Mouse (Mus musculus) midbrain, embryonic 16.5 days (tissue): ENCODE results near the gene A030005K14Rik. TPM values are rescaled to one million over a fixed set of nuclear protein-coding genes. Genes with fewer than 3 reads are reported as not detected.

Experiments
- ATAC-seq: fragments of 200-750 bp; cut with Nextera tagmentation; 2 replicates; pipeline ENCODE4 v1.8.0; 2017; ENCODE audit warnings: moderate TSS enrichment
- H3K27ac ChIP-seq: fragments of 300-500 bp; sonication (generic); 2 replicates; pipeline ENCODE4 v1.5.1; 2014; ENCODE audit warnings: mild to moderate bottlenecking, low read length, mixed read lengths
- H3K27me3 ChIP-seq: fragments of 300-500 bp; sonication (generic); 2 replicates; pipeline ENCODE4 v1.6.1; 2014; ENCODE audit warnings: low read depth, low read length, mixed read lengths; ENCODE audit not compliant: control insufficient read depth, insufficient read depth
- H3K36me3 ChIP-seq: fragments of 300-500 bp; sonication (generic); 2 replicates; pipeline ENCODE4 v1.6.1; 2014; ENCODE audit warnings: mild to moderate bottlenecking, low read length, moderate library complexity, mixed read lengths; ENCODE audit not compliant: control insufficient read depth, insufficient read depth
- H3K4me1 ChIP-seq: fragments of 300-500 bp; sonication (generic); 2 replicates; pipeline ENCODE4 v1.6.1; 2014; ENCODE audit warnings: mild to moderate bottlenecking, low read length, mixed read lengths; ENCODE audit not compliant: control insufficient read depth, insufficient read depth
- H3K4me2 ChIP-seq: fragments of 300-500 bp; sonication (generic); 2 replicates; pipeline ENCODE4 v1.6.1; 2014; ENCODE audit warnings: mild to moderate bottlenecking, low read length, mixed read lengths
- H3K4me3 ChIP-seq: fragments of 300-500 bp; sonication (generic); 2 replicates; pipeline ENCODE4 v1.5.1; 2014; ENCODE audit warnings: low read depth, mild to moderate bottlenecking, low read length, moderate library complexity, mixed read lengths
- H3K9ac ChIP-seq: fragments of 300-500 bp; sonication (generic); 2 replicates; pipeline ENCODE4 v1.6.1; 2014; ENCODE audit warnings: low read depth, low read length, mixed read lengths
- H3K9me3 ChIP-seq: fragments of 300-500 bp; sonication (generic); replicated peaks from 2 replicates; pipeline ENCODE4 v1.6.1; 2014; ENCODE audit warnings: mild to moderate bottlenecking, low read length, mixed read lengths; ENCODE audit not compliant: control insufficient read depth, poor library complexity, severe bottlenecking
- WGBS: fragments of 180-500 bp; shearing (Covaris S2); extraction: QIAGEN DNeasy Blood & Tissue Kit; methylation state at CpG from one replicate; pipeline ENCODE4 v1.1.7; 2014; 5-methylcytosine and 5-hydroxymethylcytosine counted together
- polyA plus RNA-seq: library from polyadenylated mRNA; unstranded; fragments of >200 nt; fragmentation: Nextera tagmentation; extraction: Ambion mirVana; gene quantifications from 2 replicates; pipeline ENCODE4 v1.2.1, GENCODE M21; 2015

Gene A030005K14Rik
- polyA plus RNA-seq, 1 experiment from 2014 or later = not detected

DNA sequence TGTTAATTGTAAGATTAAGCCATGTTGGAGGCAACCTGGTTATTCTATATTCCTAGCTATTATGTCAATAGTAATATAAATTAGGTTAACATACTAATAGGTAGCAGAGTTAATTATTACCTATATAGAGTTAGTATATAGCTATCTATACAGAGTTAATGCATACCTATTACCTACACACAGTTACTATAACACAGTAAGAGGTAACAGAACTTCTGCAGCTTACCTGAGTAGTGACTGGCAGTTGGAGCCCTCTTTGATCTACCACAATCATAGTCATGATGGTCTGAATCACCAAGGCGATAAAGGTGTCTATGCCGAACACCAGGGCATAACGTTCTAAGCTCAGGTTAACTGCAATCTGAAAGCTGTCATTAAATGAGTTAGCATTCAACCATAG lies 44.7 kb downstream of the A030005K14Rik start:
- no peak for ATAC-seq
- Histone ChIP-seq H3K4me1 (no peaks in the 10 kb centered on the region), H3K27ac (no peak overlapping the region), H3K36me3 (no peaks in the 10 kb centered on the region), H3K27me3 (no peaks in the 10 kb centered on the region), H3K4me2 (no peak overlapping the region), H3K4me3 (no peak overlapping the region), H3K9ac (no peak overlapping the region), H3K9me3 (no peaks in the 10 kb centered on the region)
- 91% methylated on average over 3 of the region's 3 CpGs for WGBS

Other genes with a start within 250 kb of the A030005K14Rik start
- gene Agfg1, start 219.9 kb downstream of the A030005K14Rik start, polyA plus RNA-seq = 25.7 and 27.9 TPM in 2 replicates
- 0.72 TPM in 1 of 2 replicates, not detected in the other for gene A030005L19Rik, start 146.1 kb downstream of the A030005K14Rik start, polyA plus RNA-seq
- not detected in 2 replicates for gene A030014E15Rik, start 134.5 kb downstream of the A030005K14Rik start, polyA plus RNA-seq
- gene Gm6217, start 128.0 kb downstream of the A030005K14Rik start, polyA plus RNA-seq = not detected in 2 replicates
- gene A030003K21Rik, start 116.0 kb downstream of the A030005K14Rik start, polyA plus RNA-seq = not detected in 2 replicates
- gene Gm7544, start 103.4 kb downstream of the A030005K14Rik start, polyA plus RNA-seq = not detected in 2 replicates
- gene Gm47955, start 99.1 kb downstream of the A030005K14Rik start, polyA plus RNA-seq = not detected in 2 replicates
- gene Gm47959, start 58.8 kb downstream of the A030005K14Rik start, polyA plus RNA-seq = not detected in 2 replicates
- gene Slc19a3, start 20.9 kb downstream of the A030005K14Rik start, polyA plus RNA-seq = 0.82 and 1.5 TPM in 2 replicates
- gene Krtap28-10, start 16.9 kb downstream of the A030005K14Rik start, polyA plus RNA-seq = not detected in 2 replicates
- gene Gm47969, start 14.4 kb downstream of the A030005K14Rik start, polyA plus RNA-seq = not detected in 2 replicates
- gene Krtap28-13, start 1.6 kb upstream of the A030005K14Rik start, polyA plus RNA-seq = not detected in 2 replicates
- gene Ccl20, start 57.4 kb upstream of the A030005K14Rik start, polyA plus RNA-seq = not detected in 2 replicates
- 2.0 and 2.1 TPM in 2 replicates for gene Daw1, start 100.4 kb upstream of the A030005K14Rik start, polyA plus RNA-seq